Mouse (Mus musculus) adipocyte (in vitro differentiated cells): ENCODE results near the gene Stk10.
A peak's percentile ranks its signal among the peaks of the same experiment; 100 is the strongest.

Experiments
- DNase-seq: peaks from one replicate; pipeline ENCODE4 v3.0.0-alpha.2; 2016; ENCODE audit warnings: low spot score

The Stk10 gene

GRCm38 (mm10) chr11:32550102-32550501, 17.0 kb downstream of the Stk10 start:
- no peak for DNase-seq

GRCm38 (mm10) chr11:32551056-32551455, 18.0 kb downstream of the Stk10 start:
- no peak for DNase-seq

GRCm38 (mm10) chr11:32551579-32552297, 18.6 kb downstream of the Stk10 start:
- DNase-seq = no peak

GRCm38 (mm10) chr11:32552401-32553090, 19.4 kb downstream of the Stk10 start:
- DNase-seq = peak; percentile 76

GRCm38 (mm10) chr11:32553311-32554140, 20.4 kb downstream of the Stk10 start:
- DNase-seq = no peak

- DNase-seq = no peak
Observed at GRCm38 (mm10) chr11:32554141-32555091, 21.3 kb downstream of the Stk10 start.

- no peak for DNase-seq
Observed at GRCm38 (mm10) chr11:32555103-32555689, 22.1 kb downstream of the Stk10 start.

- no peak for DNase-seq
Observed at GRCm38 (mm10) chr11:32556333-32556990, 23.4 kb downstream of the Stk10 start.

- DNase-seq = no peak
Observed at GRCm38 (mm10) chr11:32558026-32558425, 24.9 kb downstream of the Stk10 start.

- no peak for DNase-seq
Observed at GRCm38 (mm10) chr11:32558677-32559076, 25.6 kb downstream of the Stk10 start.

- peak; percentile 55 for DNase-seq
Observed at GRCm38 (mm10) chr11:32560015-32560770, 27.1 kb downstream of the Stk10 start.

GRCm38 (mm10) chr11:32561465-32562355, 28.6 kb downstream of the Stk10 start:
- no peak for DNase-seq

GRCm38 (mm10) chr11:32562706-32563105, 29.6 kb downstream of the Stk10 start:
- no peak for DNase-seq

GRCm38 (mm10) chr11:32563660-32564059, 30.6 kb downstream of the Stk10 start:
- DNase-seq = no peak

GRCm38 (mm10) chr11:32564629-32565028, 31.5 kb downstream of the Stk10 start:
- DNase-seq = no peak

- no peak for DNase-seq
Observed at GRCm38 (mm10) chr11:32565088-32565487, 32.0 kb downstream of the Stk10 start.

- DNase-seq = no peak
Observed at GRCm38 (mm10) chr11:32566184-32566583, 33.1 kb downstream of the Stk10 start.

GRCm38 (mm10) chr11:32567000-32567855, 34.1 kb downstream of the Stk10 start:
- no peak for DNase-seq
